Mouse (Mus musculus) embryo, embryonic 11.5 days (tissue): ENCODE data around the gene Rpn2.

Source experiments
- DNase-seq: peaks from one replicate; pipeline ENCODE4 v3.0.0-alpha.2; 2012; ENCODE audit warnings: low read depth, low spot score

The Rpn2 gene

GRCm38 (mm10) chr2:157310963-157311637, 32.3 kb downstream of the Rpn2 start:
- no peak for DNase-seq

GRCm38 (mm10) chr2:157313718-157314117, 34.9 kb downstream of the Rpn2 start:
- DNase-seq, result no peak

- no peak for DNase-seq
Observed at GRCm38 (mm10) chr2:157314310-157314709, 35.5 kb downstream of the Rpn2 start.

- no peak for DNase-seq
Observed at GRCm38 (mm10) chr2:157315486-157315885, 36.7 kb downstream of the Rpn2 start.

- DNase-seq, result no peak
Observed at GRCm38 (mm10) chr2:157316358-157316933, 37.6 kb downstream of the Rpn2 start.

GRCm38 (mm10) chr2:157317220-157317619, 38.4 kb downstream of the Rpn2 start:
- DNase-seq, result no peak

GRCm38 (mm10) chr2:157320135-157320534, 41.3 kb downstream of the Rpn2 start:
- DNase-seq, result no peak

- DNase-seq, result no peak
Observed at GRCm38 (mm10) chr2:157320886-157321285, 42.1 kb downstream of the Rpn2 start.

- no peak for DNase-seq
Observed at GRCm38 (mm10) chr2:157322029-157322766, 43.4 kb downstream of the Rpn2 start.

- DNase-seq, result no peak
Observed at GRCm38 (mm10) chr2:157325238-157325637, 46.4 kb downstream of the Rpn2 start.

- DNase-seq, result no peak
Observed at GRCm38 (mm10) chr2:157328106-157328505, 49.3 kb downstream of the Rpn2 start.

GRCm38 (mm10) chr2:157328570-157328969, 49.8 kb downstream of the Rpn2 start:
- no peak for DNase-seq

GRCm38 (mm10) chr2:157332059-157332458, 53.2 kb downstream of the Rpn2 start:
- DNase-seq, result no peak

GRCm38 (mm10) chr2:157338663-157339062, 59.8 kb downstream of the Rpn2 start:
- DNase-seq, result peak; percentile 48

GRCm38 (mm10) chr2:157339532-157339931, 60.7 kb downstream of the Rpn2 start:
- no peak for DNase-seq

- no peak for DNase-seq
Observed at GRCm38 (mm10) chr2:157340221-157340741, 61.5 kb downstream of the Rpn2 start.

GRCm38 (mm10) chr2:157341554-157342270, 62.9 kb downstream of the Rpn2 start:
- DNase-seq, result peak; percentile 73

GRCm38 (mm10) chr2:157342328-157342926, 63.6 kb downstream of the Rpn2 start:
- no peak for DNase-seq

- DNase-seq, result no peak
Observed at GRCm38 (mm10) chr2:157343337-157343736, 64.5 kb downstream of the Rpn2 start.

GRCm38 (mm10) chr2:157347361-157348159, 68.7 kb downstream of the Rpn2 start, which contains the start of gene Ghrh:
TSS of gene Ghrh (minus strand) at chr2:157347506.
- no peak for DNase-seq
